Mouse (Mus musculus) embryo, embryonic 10.5 days (tissue): ENCODE measurements at regions not wholly inside any gene's neighbourhood (a gene's known extent, or its start where the extent isn't known, plus 50 kb on each side); places are given as distances from the start of the nearest gene placed in this dataset.

Experiments
- DNase-seq: peaks from one replicate; pipeline ENCODE4 v3.0.0-alpha.2; 2015; ENCODE audit warnings: low spot score

DNA sequence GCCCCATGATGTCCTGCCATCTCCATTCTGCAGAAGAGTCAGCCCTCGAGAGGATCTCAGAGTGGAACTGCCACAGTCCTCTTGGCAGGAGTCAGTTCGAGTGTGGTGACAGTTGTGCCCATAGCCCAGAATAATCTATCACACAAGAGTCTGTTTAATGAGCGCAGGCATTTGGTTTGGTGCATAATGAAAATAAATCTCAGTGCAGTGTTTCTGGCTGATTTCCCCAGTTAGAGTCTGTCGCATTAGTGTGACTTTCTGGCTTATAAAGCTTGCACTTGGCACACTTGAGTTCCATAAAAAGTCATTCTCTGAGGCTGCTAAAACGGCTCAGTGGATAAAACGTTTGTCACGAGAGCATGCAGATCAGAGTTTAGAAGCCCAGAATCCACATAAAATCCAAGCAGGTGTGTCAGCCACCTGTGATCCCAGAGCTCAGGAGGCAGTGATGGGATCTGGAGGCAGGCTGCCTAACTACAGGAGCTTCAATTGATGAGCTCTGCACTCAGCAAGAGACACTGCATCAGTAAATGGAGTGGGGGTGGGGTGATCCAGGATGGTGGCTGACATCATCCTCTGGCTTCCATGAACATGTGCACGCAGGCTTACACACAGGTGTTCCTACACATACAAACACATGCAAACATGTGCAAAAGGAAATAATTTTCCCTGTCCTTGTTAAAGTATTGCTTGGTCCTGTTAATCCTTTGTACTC is 578.5 kb downstream of the Plekhb2 start:
- no peak for DNase-seq

DNA sequence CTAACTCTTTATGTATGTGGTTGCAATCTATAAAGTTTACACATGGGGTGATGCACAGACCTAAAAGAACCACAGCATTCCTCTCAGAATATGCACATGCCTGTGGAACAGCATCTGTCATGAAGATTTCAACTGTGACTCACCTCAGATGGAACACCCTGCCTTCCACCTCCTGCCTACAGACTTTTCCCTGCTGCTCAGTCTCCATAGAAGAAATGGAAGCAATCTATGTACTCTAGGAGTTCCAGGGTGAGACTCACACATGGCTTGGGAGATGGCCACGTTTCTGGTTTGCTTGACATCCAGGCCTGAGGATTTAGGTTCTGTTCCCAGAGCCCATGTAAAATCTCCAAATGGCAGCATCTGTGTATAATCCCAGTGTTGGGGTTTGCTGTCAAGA is 579.7 kb downstream of the Plekhb2 start:
- DNase-seq: no peak

DNA sequence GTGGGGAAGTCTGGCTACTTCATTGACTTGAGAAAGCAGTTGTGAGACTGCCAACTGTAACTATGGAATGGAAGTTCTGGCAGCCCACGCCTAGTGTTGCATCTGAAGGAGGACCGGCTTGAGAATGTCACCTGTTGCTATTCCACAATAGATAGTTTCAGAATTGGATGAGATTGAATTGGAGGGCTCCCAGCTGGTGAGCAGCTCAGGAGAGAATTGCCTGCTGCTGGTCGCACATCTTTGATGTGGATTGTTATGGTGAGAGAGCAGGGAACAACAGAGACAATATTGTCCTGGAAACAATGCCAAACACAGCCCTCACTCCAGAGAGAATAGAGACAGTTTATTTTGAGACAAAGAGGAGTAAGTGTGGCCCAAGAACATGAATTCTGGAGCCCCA is 585.9 kb downstream of the Plekhb2 start:
- no peak for DNase-seq

DNA sequence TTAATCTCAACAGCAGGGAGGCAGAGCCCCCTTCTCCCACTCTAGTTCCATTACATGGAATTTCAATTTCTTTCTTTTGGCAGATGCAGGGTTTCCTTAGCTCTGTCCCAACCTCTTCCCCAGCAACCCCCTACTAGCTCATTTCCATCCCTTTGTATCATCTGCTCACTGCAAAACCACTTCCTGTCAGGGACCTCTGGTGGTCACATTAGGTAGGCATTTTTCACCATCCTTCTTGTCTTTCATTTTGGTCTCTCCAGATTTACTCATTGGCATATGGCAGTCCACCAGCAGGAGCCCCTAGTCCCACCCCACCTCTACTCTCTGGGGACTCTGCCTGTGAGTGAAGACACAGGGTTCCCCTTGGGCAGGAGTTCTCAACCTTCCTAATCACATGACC is 597.6 kb downstream of the Plekhb2 start:
- no peak for DNase-seq

DNA sequence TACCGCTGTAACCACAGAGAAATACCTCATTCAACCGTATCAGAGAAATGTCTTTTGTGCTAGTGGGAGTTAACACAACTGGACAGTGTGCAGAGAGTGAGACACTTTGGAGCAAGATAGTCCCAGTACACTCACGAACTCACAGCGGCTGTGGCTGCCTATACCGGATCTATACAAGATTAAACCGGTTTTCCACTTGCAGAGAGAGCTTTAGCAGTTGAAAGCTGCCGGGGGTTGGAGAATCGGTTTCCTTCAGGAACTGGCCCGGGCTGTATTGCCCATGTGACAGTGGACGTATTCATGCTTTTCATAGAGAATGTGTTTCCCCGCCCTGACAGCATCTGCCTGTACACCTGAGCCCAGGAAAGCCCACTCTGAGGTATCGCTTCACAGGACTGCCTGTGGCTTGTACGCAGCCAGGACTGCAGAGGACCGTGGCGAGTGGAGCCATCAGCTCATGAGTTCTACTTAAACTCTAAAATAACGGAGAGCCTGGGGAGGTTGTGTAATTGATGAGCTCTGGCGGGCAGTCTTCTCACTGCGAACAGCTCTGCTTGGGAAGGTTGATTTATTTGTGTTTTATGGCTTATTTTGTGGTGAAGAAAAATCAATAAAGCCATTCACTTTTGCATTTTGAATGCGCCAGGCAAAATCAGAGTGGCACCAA is 602.8 kb downstream of the Plekhb2 start:
- no peak for DNase-seq

DNA sequence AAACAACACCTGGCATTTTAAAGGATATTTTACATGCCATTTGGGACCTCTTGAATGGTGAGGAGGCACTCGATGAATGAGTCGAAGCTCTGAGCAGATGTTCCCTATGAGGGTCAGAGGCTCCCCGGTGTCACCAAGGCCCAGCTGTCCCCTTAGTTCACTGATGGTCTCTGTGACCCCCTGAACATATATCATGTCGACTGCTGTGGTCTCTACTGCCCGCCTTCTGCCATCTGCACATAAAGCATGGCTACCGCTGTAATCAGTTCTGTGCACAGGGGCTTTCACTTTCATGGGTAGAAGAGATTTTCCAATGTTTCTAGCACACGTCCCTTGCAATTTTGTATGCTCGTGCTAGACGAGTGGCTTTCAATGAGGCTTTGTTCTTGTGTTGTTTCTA is 607.8 kb downstream of the Plekhb2 start:
- DNase-seq: peak; percentile 71

DNA sequence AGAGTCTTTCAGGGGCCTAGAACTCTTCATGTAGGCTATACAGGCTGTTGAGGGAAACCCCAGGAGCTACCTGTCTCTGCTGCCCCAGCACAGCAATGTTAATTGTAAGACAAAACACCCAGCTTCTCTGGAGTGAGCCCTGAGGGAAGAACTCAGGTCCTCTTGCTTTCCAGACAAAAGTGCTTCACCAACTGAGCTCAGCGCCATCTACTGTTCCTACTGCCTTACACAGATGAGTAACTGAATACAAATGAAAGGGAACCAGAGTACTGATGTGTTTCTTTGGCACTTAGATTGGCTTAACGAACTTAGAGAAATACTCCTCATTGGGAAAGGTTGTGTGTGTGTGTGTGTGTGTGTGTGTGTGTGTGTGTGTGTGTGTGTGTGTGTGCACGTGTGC is 603.1 kb upstream of the Hs6st1 start:
- peak; percentile 47 for DNase-seq

DNA sequence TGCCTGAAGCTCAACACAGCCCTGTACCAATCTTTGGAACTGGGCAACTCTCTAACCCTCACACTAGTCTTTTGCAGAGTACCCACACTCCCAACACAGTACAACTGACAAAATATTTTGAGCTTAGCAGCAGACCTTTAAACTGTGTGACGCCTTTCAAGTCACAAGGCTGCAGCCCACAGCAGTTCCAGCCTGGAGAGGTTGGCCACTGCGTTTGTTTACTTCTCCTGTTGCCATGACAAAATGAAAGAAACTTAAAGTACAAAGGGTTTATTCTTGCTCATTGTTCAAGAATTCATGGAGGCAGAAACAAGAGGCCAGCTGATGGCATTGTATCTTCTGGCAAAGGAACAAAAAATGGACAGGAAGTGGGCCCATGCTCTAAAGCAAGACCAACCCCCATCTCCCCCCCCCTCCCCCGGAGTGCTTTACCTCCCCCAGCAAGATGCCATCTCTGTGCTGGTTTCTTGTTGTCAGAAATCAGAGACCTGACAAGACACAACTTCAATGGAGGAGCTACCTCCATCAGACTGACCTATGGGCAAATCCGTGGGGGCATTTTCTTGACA is 598.9 kb upstream of the Hs6st1 start:
- peak; percentile 58 for DNase-seq

DNA sequence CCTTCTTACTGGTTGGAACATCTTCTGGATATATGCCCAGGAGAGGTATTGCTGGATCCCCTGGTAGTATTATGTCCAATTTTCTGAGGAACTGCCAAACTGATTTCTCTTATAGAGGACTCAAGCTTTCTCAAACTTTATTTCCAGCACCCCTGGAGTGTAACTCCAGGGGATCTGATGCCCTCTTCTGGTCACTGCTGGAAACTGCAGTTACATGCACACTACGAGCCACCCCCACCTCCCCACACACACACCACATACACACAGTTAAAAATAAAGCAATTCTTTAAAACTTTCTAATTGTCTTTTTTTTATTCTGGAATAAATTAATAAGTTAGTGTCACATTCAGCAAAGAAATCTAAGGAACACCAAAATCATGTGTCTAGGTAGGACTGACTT is 589.9 kb upstream of the Hs6st1 start:
- DNase-seq: no peak

DNA sequence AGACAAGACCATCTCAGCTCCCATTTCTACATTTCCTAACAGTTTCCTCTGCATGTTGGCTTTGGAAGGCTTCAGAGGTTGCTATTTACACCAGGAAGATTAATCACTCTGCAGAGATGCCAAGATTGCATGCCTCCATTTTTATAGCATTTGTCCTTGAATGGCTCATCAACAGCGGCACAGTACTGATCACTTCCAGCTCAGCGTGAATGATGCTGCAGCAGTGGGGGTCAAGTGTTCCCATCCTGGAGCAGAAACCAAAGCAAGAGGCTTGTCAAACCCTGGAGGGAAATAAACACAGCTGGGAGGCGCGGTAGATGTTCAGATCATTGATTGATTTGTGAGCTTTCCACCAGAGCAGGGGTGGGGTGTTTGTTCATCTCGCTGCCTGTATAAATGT is 572.2 kb upstream of the Hs6st1 start:
- no peak for DNase-seq

DNA sequence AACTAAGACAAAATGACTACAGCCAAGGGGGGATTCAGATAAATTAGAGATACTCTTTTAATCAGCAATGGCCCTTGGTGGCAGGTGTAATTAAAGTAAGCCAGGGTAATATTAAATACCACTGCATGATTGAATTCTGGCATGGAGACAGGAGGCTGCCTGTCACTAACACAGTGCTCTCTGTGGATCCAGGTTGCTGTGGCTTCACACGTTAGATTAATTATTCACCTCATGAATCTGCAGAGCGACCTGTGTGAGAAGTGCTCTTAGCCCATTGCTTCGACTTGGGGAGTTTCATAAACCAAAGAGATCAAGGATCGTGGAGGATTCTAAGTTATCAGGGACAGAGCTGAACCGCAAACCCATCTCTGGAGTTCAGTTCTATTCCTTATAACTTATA is 545.2 kb upstream of the Hs6st1 start:
- DNase-seq: no peak

DNA sequence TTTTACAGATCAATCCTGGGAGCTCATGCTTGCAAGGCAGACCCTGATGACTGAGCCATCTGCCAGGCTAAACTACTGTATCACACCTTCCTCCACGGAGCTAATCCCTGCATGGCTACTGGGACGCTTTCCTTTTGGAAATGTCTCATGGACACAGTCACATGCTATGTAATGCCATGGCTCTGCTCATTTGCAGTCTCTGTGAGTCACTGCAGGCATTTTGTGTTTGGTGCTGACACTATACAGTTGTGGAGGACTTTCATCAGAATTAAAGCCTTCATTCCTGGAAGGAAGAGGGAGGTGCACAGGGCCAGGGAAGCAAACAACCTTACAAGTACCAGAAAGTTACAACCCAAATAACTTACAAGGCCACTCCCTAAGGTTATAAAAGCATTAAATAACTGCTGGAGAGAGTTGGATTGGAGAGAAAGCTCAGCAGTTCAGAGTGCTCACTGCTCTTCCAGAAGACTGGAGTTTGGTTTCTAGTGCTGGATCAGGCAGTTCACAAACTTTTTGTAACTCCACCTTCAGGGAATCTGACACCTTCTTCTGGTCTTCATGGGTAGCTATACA is 544.3 kb upstream of the Hs6st1 start:
- DNase-seq: no peak

DNA sequence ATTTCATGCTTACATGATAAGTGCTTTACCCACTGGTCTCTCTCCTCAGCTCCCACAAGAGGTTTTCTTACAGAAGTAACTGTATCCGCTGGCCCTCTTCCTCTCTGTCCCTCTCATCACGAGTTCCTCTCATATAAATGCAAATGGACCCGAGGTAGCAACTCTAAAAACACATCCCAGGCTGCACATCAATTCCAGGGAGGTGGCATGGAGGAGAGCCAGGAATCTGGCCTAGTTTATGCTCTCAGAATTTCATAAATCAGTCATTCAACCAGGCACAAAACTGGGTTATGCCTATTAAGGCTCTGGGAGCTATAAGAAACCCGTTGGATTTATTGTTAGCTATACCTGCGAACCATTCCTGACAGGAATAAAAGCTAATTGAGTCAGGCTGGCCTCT is 543.4 kb upstream of the Hs6st1 start:
- DNase-seq: no peak

DNA sequence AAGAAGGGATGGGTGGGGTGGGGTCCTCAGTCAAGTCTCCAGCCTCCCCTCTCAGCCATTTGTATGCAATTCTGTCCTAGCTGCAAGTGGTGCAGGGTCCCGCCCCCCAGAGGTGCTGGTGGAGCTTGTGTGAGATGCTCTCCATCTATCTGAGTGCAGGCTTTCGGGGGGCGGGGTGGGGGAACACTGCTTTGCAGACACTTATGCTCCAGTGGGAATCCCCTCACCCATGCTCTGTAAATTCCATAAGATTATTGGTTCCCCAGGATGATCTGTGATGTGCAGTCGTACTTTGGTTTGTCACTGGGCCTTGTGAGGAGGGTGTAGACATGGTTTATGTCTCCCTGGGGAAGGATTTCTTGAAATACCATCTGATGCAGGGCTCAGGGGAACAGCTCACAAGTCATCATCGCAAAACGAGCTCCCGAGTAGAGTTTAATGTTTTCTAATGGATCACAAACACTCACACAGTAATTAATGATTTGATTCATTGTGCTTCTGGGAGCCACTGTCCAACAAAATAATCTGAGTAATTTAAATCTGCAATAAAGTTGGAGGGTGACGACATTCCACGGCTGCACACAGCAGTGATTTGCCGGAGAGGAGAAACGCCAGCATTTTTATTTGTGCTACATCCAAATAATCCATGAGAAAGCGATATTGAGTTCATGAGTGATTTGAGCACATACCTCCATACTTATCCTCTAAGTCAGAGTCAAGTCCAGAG is 540.3 kb upstream of the Hs6st1 start:
- DNase-seq: no peak

DNA sequence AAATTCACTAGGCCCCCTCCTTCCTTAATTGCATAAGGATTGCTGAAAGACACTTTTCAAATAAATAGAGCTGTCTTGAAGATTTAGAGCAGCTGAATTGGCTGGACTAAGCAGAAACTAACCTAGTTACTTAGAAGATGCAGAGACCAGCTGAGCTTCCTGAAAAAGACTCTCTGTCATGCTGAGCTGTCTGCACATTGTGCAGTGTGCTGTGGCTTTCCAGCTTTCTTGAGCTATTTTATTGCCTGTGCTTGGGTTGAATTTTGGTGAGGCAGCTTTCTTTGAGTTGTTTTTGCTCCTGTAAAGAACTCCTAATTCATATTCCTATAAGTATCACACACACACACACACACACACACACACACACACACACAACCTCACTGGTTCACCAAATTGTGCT is 532.7 kb upstream of the Hs6st1 start:
- no peak for DNase-seq

DNA sequence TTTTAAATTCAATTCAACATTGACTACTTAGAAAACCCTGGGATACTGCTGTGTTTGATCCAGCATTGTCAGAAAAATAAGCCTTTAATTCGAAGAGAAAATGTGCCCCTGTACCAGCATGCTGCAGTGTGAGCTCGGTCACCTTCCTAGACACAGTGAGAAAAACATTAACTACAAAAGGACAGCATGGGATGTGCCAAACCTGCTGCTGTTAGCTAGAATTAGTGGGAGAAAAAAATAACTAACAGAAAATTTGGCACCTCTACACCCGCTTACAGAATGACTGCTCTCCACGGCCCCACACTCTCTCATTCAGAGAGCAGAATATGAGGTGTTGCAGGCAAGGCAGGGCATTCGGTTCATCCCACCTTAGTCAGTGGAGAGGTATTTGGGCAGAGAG is 531.9 kb upstream of the Hs6st1 start:
- DNase-seq: no peak

DNA sequence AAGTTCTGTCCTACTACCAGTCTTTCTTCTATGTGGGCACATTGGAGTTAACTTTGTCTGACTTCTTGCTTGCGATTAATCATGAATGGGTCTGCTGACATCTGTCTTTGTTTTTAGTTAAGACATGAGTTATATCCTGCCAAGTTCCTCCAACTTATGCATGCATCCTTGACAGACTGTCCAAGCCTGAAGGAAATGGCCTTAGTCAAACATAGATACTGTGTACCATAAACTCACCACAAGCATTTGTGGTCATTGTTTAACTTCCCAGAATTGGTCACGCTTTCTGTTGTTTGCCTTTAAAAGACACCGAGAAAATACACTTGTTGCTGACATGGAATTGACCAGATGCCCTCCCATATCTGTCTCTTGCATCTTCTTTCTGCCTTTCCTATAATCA is 519.4 kb upstream of the Hs6st1 start:
- DNase-seq: no peak

DNA sequence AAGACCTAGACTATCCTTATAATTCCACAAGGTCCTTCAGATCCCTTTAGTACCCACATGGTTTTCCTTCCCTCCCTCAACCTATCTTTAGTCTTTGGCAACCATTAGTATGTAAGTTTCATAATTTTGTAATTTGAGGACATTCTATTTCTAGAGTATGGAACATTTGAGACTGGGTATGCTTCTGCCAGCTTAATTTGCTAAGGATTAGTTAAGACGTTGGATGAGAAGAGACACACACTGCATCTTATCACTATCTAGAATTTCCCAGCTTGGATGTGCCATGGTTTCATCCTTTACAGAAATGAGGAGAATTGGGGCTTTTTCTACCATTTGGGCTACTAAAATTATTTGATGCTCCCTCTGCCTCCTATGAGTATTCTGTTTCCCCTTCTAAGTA is 516.7 kb upstream of the Hs6st1 start:
- DNase-seq: no peak

DNA sequence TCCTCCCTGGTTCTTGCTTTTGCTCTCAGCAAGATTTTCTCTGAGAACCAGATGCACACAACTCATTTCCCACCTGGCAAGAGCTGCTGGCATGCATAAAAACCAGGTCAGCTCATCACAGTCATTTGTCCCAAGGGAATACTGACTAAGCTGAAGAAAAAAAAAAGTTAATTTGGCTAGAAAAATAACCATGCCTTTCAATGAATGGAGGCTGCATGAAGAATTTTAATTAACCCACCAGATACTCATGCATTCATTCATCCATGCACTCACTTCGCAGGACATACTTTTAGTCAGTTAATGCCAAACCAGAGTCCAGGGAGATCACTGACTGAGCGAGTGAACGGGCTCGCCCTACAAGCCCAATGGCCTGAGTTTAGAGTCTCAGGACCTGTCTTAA is 505.4 kb upstream of the Hs6st1 start:
- DNase-seq: no peak

DNA sequence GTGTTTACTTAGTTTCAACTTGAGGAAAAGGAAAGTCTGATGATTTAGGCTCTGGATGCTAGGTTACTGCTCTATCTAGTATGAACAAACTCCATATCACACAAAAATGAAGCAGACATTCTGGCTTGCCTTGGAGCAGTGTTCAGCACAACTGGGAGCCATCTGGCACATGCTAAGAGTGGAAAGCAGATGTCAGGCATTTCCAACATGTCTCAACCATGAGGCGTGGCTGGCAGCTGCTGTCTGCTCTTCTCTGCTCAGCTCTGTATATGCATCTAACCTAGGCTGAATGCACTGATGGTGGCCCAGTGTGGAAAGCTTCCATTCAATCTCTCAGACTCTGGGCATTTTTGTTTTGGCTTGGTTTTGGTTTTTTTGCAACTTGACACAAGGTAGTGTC is 493.0 kb upstream of the Hs6st1 start:
- peak; percentile 7 for DNase-seq

DNA sequence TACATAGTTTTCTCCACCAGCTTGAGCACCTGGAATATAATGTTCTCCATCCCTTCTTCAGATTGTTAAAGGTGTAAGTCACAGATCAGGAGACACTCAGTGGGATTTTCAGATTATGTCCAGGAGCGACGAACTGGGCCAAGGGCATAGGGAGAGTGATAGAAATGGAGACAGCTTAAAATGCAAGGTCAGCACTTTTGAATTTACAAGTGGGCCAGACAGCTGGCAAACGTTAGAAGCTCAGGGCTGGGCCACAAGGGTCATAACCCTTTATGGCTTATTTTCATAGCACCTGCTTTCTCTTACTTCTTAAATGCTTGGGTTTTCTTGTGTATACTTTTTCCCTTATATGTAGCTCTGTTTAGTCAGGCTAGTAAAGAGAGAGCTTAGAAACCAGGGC is 488.8 kb upstream of the Hs6st1 start:
- DNase-seq: peak; percentile 14

DNA sequence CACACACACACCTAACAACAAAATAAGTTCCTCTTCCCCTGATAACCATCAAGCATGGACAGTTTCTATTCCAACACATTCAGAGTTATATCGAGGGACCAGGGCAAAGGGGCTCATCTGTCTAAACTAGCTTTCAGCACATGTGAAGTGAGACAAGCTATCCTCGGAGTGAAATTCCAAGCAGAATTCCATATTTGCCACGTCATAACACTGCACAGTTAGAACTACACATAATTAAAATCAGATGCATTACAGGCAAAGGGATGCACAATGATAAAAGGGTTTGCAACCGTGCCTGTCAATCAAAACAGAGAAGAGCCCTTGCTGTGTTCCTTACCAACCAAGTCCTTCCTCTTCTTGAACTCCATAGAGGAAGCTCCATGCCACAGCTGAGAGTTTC is 488.2 kb upstream of the Hs6st1 start:
- no peak for DNase-seq

DNA sequence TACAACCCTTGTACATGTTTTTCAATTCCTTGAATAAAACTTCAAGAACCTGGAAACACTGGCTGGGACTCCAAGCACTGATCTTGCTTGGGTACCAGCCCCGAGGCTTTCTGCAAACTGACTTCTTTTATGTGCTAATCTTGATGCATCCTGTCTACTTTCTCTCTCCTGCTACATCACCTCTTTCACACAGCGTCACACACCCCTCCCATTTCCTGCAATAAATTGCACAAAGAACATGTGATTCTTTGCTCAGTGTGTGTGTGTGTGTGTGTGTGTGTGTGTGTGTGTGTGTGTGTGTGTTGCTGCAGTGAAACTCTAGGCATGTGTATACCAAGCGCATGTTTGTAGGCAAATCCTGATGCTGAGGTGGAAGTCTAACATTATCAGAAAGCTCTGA is 487.7 kb upstream of the Hs6st1 start:
- no peak for DNase-seq
